Mouse (Mus musculus) ZHBTc4 (cell line): ENCODE data around the gene Zfp956.
A peak's percentile ranks its signal among the peaks of the same experiment; 100 is the strongest.

Source experiments
- DNase-seq: peaks from one replicate; pipeline ENCODE4 v3.0.0-alpha.2; 2011; ENCODE audit warnings: low read depth, low spot score

Gene Zfp956

GRCm38 (mm10) chr6:47953191-47953726, at the start of gene Zfp956:
TSS of gene Zfp956 (plus strand) at chr6:47953390.
- DNase-seq = peak; percentile 96

GRCm38 (mm10) chr6:47903587-47903986, 49.6 kb upstream of the Zfp956 start:
- no peak for DNase-seq

- DNase-seq = peak; percentile 77
Observed at GRCm38 (mm10) chr6:47904361-47904760, 48.8 kb upstream of the Zfp956 start.

GRCm38 (mm10) chr6:47904917-47905695, 48.1 kb upstream of the Zfp956 start:
- peak; percentile 80 for DNase-seq

GRCm38 (mm10) chr6:47906326-47906725, 46.9 kb upstream of the Zfp956 start:
- DNase-seq = no peak

- DNase-seq = no peak
Observed at GRCm38 (mm10) chr6:47909007-47909406, 44.2 kb upstream of the Zfp956 start.

- no peak for DNase-seq
Observed at GRCm38 (mm10) chr6:47911650-47912049, 41.5 kb upstream of the Zfp956 start.

GRCm38 (mm10) chr6:47912991-47913390, 40.2 kb upstream of the Zfp956 start:
- DNase-seq = no peak

- DNase-seq = no peak
Observed at GRCm38 (mm10) chr6:47917051-47917450, 36.1 kb upstream of the Zfp956 start.

GRCm38 (mm10) chr6:47918768-47919274, 34.4 kb upstream of the Zfp956 start:
- peak; percentile 47 for DNase-seq

GRCm38 (mm10) chr6:47919646-47920446, 33.3 kb upstream of the Zfp956 start:
- no peak for DNase-seq

GRCm38 (mm10) chr6:47920447-47921340, 32.5 kb upstream of the Zfp956 start, which contains the start of gene Zfp212:
TSS of gene Zfp212 (plus strand) at chr6:47920476.
- DNase-seq = peak; percentile 96

GRCm38 (mm10) chr6:47942461-47942860, 10.7 kb upstream of the Zfp956 start:
- DNase-seq = no peak

GRCm38 (mm10) chr6:47943021-47943691, 10.0 kb upstream of the Zfp956 start:
- peak; percentile 78 for DNase-seq

GRCm38 (mm10) chr6:47943721-47944120, 9.5 kb upstream of the Zfp956 start:
- DNase-seq = no peak

GRCm38 (mm10) chr6:47947388-47947787, 5.8 kb upstream of the Zfp956 start:
- DNase-seq = no peak

GRCm38 (mm10) chr6:47954425-47954824, 1.2 kb downstream of the Zfp956 start:
- no peak for DNase-seq

GRCm38 (mm10) chr6:47957816-47958215, 4.6 kb downstream of the Zfp956 start:
- DNase-seq = no peak

- no peak for DNase-seq
Observed at GRCm38 (mm10) chr6:47960685-47961421, 7.7 kb downstream of the Zfp956 start.

- DNase-seq = no peak
Observed at GRCm38 (mm10) chr6:47963051-47963450, 9.9 kb downstream of the Zfp956 start.
